Mouse (Mus musculus) ES-E14 (cell line): ENCODE data around the gene Chst11. TPM values are rescaled to one million over a fixed set of nuclear protein-coding genes. Genes with fewer than 3 reads are reported as not detected.

Experiments used
- DNase-seq: peaks from one replicate; pipeline ENCODE4 v3.0.0-alpha.2; 2013; ENCODE audit warnings: low read depth, low spot score
- H3K27ac ChIP-seq: 2 replicates; pipeline ENCODE4 v1.5.1; 2012; ENCODE audit warnings: low read depth, mild to moderate bottlenecking, low read length, moderate library complexity, mixed read lengths; ENCODE audit not compliant: poor library complexity, insufficient read depth, severe bottlenecking
- H3K36me3 ChIP-seq: 2 replicates; pipeline ENCODE4 v1.6.1; 2012; ENCODE audit warnings: mild to moderate bottlenecking, low read length, moderate library complexity, mixed read lengths; ENCODE audit not compliant: control insufficient read depth, poor library complexity, insufficient read depth, severe bottlenecking
- H3K4me1 ChIP-seq, 2 experiments: fragments of 150-350 bp in 1 of 2; sonication (generic) in 1 of 2; 2 replicates each; pipeline ENCODE4 v1.6.1; 2012; ENCODE audit warnings: low read length in 2 of 2, mild to moderate bottlenecking in 1 of 2, mixed read lengths in 1 of 2; ENCODE audit not compliant: control insufficient read depth in 2 of 2, insufficient read depth in 2 of 2, poor library complexity in 1 of 2
- H3K4me3 ChIP-seq, 2 experiments: fragments of 150-350 bp in 1 of 2; sonication (generic) in 1 of 2; 2 replicates each; pipeline ENCODE4 v1.5.1; 2012; ENCODE audit warnings: low read length in 2 of 2, low read depth in 1 of 2, mild to moderate bottlenecking in 1 of 2, mixed read lengths in 1 of 2; ENCODE audit not compliant: insufficient read depth in 1 of 2, poor library complexity in 1 of 2, severe bottlenecking in 1 of 2
- H3K9ac ChIP-seq: 2 replicates; pipeline ENCODE4 v1.6.1; 2012; ENCODE audit warnings: low read depth, mild to moderate bottlenecking, low read length, mixed read lengths; ENCODE audit not compliant: poor library complexity, insufficient read depth, severe bottlenecking
- H3K9me3 ChIP-seq: fragments of 150-350 bp; sonication (generic); 2 replicates; pipeline ENCODE4 v1.6.1; 2012; ENCODE audit warnings: low read depth, mild to moderate bottlenecking, low read length; ENCODE audit not compliant: control insufficient read depth, insufficient read depth
- CHD2 ChIP-seq: IDR thresholded peaks from 2 replicates; pipeline ENCODE4 v1.6.1; 2014; ENCODE audit warnings: mild to moderate bottlenecking, low read depth, low read length, inconsistent platforms
- HCFC1 ChIP-seq: IDR thresholded peaks from 2 replicates; pipeline ENCODE4 v1.6.1; 2012; ENCODE audit warnings: low read length, inconsistent platforms, borderline replicate concordance; ENCODE audit not compliant: insufficient read depth
- MAFK ChIP-seq: IDR thresholded peaks from 2 replicates; pipeline ENCODE4 v1.6.1; 2014; ENCODE audit warnings: mild to moderate bottlenecking, low read depth, low read length, inconsistent platforms; ENCODE audit not compliant: insufficient read depth
- ZC3H11A ChIP-seq: IDR thresholded peaks from 2 replicates; pipeline ENCODE4 v1.6.1; 2012; ENCODE audit warnings: low read depth, mild to moderate bottlenecking, inconsistent platforms, low read length, borderline replicate concordance
- ZNF384 ChIP-seq: IDR thresholded peaks from 2 replicates; pipeline ENCODE4 v1.6.1; 2012; ENCODE audit warnings: low read depth, low read length, inconsistent platforms
- in situ Hi-C, 2 experiments: fragments of 600-800 bp; cut with MboI; formaldehyde crosslinking; loops; one replicate each; pipeline ENCODE4 v1.15.1; 2025; ENCODE audit warnings: low sequenced_read_pairs in 2 of 2, inconsistent platforms in 1 of 2; ENCODE audit not compliant: unreplicated experiment in 2 of 2
- total RNA-seq: library from RNA; depleted of rRNA; stranded (reverse); fragments of 300-350 nt; gene quantifications from 2 replicates; pipeline ENCODE4 v1.2.3, GENCODE M21; 2012

Gene Chst11
- total RNA-seq, 1 experiment = 8.6 TPM

DNA sequence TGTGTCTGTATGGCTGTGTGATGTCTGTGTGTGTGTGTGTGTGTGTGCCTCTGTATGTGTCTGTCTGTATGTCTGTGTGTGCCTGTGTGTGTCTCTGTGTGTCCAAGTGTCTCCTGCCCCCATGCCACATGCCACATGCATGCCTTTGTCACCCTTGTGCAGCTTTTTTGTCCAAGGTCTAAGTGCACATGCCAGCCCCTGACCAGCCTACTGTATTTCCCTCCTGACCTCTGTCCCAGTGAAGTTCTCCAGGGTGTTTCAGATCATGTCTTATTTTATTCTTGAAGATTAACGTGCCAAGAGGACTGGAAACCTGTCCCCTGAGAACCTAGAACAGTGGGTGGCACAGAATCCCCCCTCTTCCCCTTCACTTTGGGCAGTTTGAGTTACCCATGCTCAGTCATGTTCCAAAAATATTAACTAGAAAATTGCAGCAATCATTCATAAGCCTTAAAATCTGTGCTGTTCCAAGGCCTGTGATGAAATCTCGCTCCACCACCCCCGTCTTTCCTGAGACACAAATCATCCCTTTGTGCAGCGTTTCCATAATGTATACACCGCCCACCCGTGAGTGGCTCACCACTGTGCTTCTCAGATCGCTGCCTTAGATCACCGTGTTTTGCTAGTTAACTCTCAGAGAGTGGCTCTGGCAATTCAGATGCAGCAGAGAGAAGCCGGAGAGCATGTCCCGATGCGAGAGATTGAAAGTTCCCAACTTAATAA lies 180.4 kb downstream of the Chst11 start:
- Histone ChIP-seq H3K36me3 (no peaks in the 10 kb centered on the region), H3K4me3 (no peak overlapping the region), H3K4me1 (no peaks in the 10 kb centered on the region), H3K9me3 (no peaks in the 10 kb centered on the region), H3K27ac (no peak overlapping the region), H3K9ac (no peak overlapping the region)
- no peak for TF ChIP-seq HCFC1
- no peak for TF ChIP-seq ZNF384
- no peak for TF ChIP-seq ZC3H11A
- TF ChIP-seq CHD2 = no peak
- no peak for TF ChIP-seq MAFK
- in situ Hi-C loops = no loop called here
- no peak for DNase-seq

DNA sequence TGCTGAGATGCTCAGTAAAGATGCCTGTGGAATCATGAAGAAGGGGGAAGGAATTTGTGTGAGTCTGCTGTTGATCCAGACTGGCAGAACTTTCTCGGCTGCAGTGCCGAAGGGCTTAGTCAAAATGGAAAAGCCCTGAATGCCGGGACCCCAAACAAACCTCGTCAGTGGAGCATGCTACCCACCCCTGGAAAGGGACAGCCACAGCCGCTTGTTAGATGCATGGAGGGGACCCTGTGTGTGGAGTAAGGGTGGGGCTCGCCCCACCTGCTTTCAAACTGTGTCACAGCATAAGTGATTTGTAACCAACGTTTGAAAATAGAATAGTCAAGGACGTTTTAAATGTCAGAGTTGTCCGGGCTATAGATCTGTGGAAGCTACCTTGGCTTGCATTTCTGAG lies 181.0 kb downstream of the Chst11 start:
- no peaks in the 10 kb centered on the region for H3K4me1 ChIP-seq
- H3K9me3 ChIP-seq = no peaks in the 10 kb centered on the region
- H3K27ac ChIP-seq = no peak overlapping the region
- H3K36me3 ChIP-seq = no peaks in the 10 kb centered on the region
- in situ Hi-C loops = no loop called here
- TF ChIP-seq HCFC1 = no peak
- TF ChIP-seq ZNF384 = no peak
- no peak for TF ChIP-seq ZC3H11A
- no peak for TF ChIP-seq MAFK
- no peak for TF ChIP-seq CHD2
- H3K9ac ChIP-seq = no peak overlapping the region
- DNase-seq = no peak
- no peak overlapping the region for H3K4me3 ChIP-seq

DNA sequence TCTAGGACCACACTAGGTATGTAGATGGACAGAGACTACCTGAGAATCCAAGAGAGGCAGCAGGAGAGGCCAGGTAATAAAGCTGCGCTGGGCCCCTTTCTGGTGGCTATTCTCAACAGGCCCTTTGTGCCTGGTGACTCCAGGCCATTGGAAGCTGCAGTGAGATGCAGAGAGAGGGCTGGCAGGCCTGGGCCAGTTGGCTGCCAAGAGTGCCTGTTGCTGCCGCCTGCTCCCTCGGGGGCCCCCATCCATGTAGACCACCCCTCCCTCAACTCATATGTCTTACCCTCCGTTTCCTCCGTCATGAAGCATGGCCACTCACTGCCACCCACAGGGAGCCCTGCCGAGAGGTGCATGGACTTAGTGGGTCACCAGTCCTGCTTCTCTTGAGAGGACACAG lies 182.2 kb downstream of the Chst11 start:
- no peak overlapping the region for H3K27ac ChIP-seq
- in situ Hi-C loops = no loop called here

DNA sequence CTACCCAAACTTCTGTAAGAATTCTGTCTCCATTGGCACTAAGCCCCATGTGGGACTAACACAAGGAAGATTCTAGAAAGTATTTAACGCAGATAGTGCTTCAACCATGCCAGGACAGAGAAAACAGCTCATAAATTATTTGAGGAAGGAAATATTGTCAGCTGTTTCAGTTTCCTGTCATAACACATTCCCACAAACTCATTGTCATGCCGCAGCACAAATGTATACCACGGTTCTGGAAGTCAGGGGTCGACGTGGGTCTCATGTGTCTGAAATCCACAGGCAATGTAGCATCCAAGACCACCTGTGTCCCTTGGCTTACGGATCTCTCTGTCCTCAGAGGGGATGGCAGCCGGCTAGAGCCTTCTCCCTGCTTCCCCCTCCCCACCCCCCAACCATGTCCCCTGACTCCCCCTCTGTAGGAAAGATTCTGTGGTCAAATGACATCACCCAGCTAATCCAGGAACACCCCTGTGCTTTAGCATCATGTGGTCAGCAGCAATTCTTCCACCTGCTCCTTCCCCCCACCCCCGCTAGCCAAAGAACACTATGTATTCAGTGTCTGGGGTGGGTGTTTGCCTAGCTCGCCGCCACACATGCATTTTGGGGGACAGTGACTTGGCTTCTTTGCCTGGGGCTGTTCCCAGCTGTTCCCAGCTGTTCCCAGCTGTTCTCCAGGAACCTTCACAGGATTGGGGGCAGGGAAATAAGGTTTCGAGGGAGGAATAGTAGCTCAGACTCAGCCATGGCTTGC lies 183.2 kb downstream of the Chst11 start:
- no peak for DNase-seq
- Histone ChIP-seq H3K4me1 (no peaks in the 10 kb centered on the region), H3K4me3 (no peak overlapping the region), H3K27ac (no peak overlapping the region), H3K36me3 (no peaks in the 10 kb centered on the region), H3K9ac (no peak overlapping the region), H3K9me3 (no peaks in the 10 kb centered on the region)
- TF ChIP-seq CHD2 = no peak
- no peak for TF ChIP-seq ZC3H11A
- TF ChIP-seq ZNF384 = no peak
- no peak for TF ChIP-seq HCFC1
- no peak for TF ChIP-seq MAFK
- in situ Hi-C loops = no loop called here

More for the DNA sequence above, 182.2 kb downstream of the Chst11 start:
- no peak overlapping the region for H3K4me3 ChIP-seq
- DNase-seq = no peak
- H3K36me3 ChIP-seq = no peaks in the 10 kb centered on the region
- no peaks in the 10 kb centered on the region for H3K4me1 ChIP-seq
- TF ChIP-seq MAFK (no peak), HCFC1 (no peak), ZC3H11A (no peak)
- no peaks in the 10 kb centered on the region for H3K9me3 ChIP-seq
- no peak overlapping the region for H3K9ac ChIP-seq
